In genomic region chr14:19277777-19278385, GRCm38 (mm10) we compare ENCODE assay signal across 8 mouse cellular contexts.
DNase-seq lines count a peak whose midpoint lies in the region; ATAC-seq and TF ChIP-seq lines count a peak whose summit lies in the region.

No protein-coding gene starts in this region.

- WGBS in forebrain, embryonic 13.5 days, result 57% methylated on average over 4 of the region's 4 CpGs
- 65% methylated on average over 4 of the region's 4 CpGs for WGBS in hindbrain, embryonic 16.5 days
- WGBS in limb, embryonic 14.5 days, result 65% methylated on average over 4 of the region's 4 CpGs
- WGBS in midbrain, postnatal 0 days, result 61% methylated on average over 4 of the region's 4 CpGs

- peak; percentile 86 for ATAC-seq in forebrain, embryonic 13.5 days
- ATAC-seq in hindbrain, embryonic 16.5 days, result peak; percentile 78; the same call in 1 of the 2 replicates
- ATAC-seq in limb, embryonic 14.5 days (ENCODE audit: low FRiP score, low read depth), result peak; percentile 89
- peak; percentile 78 for ATAC-seq in midbrain, postnatal 0 days (ENCODE audit: low FRiP score)

- H3K4me3 ChIP-seq in forebrain, embryonic 13.5 days, result no peak overlapping the region
- H3K4me3 ChIP-seq in hindbrain, embryonic 16.5 days (ENCODE audit: low read length), result no peak overlapping the region
- H3K4me3 ChIP-seq in limb, embryonic 14.5 days (replicated peaks; ENCODE audit: low read length), result no peak overlapping the region
- no peak overlapping the region for H3K4me3 ChIP-seq in midbrain, postnatal 0 days (ENCODE audit: low read depth, low read length)

- no peak for TF ChIP-seq CTCF in midbrain, postnatal 0 days (IDR thresholded peaks at IDR 0.05)

- no peaks in the 10 kb centered on the region for H3K36me3 ChIP-seq in forebrain, embryonic 13.5 days (ENCODE audit: poor library complexity, severe bottlenecking)
- no peaks in the 10 kb centered on the region for H3K36me3 ChIP-seq in hindbrain, embryonic 16.5 days (ENCODE audit: control insufficient read depth, insufficient read depth, low read length)
- no peaks in the 10 kb centered on the region for H3K36me3 ChIP-seq in limb, embryonic 14.5 days (ENCODE audit: control insufficient read depth, insufficient read depth, low read length)
- no peaks in the 10 kb centered on the region for H3K36me3 ChIP-seq in midbrain, postnatal 0 days (ENCODE audit: insufficient read depth, low read length)

- peaks cover 51% of the 10 kb centered on the region for H3K9me3 ChIP-seq in forebrain, embryonic 13.5 days (replicated peaks)
- peaks cover 19% of the 10 kb centered on the region for H3K9me3 ChIP-seq in hindbrain, embryonic 16.5 days (ENCODE audit: control insufficient read depth, low read length)
- H3K9me3 ChIP-seq in limb, embryonic 14.5 days (ENCODE audit: control insufficient read depth, low read length), result peaks cover 7% of the 10 kb centered on the region; the same call in 1 of the 2 replicates
- H3K9me3 ChIP-seq in midbrain, postnatal 0 days (ENCODE audit: low read length), result peaks cover 22% of the 10 kb centered on the region; the same call in 1 of the 2 replicates

- H3K27me3 ChIP-seq in forebrain, embryonic 13.5 days, result no peaks in the 10 kb centered on the region
- H3K27me3 ChIP-seq in hindbrain, embryonic 16.5 days (replicated peaks; ENCODE audit: control insufficient read depth, insufficient read depth, low read length), result no peaks in the 10 kb centered on the region
- no peaks in the 10 kb centered on the region for H3K27me3 ChIP-seq in limb, embryonic 14.5 days (ENCODE audit: control insufficient read depth, insufficient read depth, low read length)
- H3K27me3 ChIP-seq in midbrain, postnatal 0 days (ENCODE audit: insufficient read depth, low read length), result no peaks in the 10 kb centered on the region

- peak; percentile 41 for DNase-seq in right cerebral cortex, adult 18-20 months
- no peak for DNase-seq in right cerebral cortex, postnatal 36 days (ENCODE audit: low spot score in 2 of 2)
- peak; percentile 96 for DNase-seq in c-Kit-positive CD71-negative TER-119-negative erythroid progenitor cells, embryonic 14.5 days (ENCODE audit: low read depth)
- peak; percentile 86 for DNase-seq in limb, embryonic 14.5 days (ENCODE audit: low spot score)
- DNase-seq in midbrain, postnatal 0 days (ENCODE audit: low spot score), result peak; percentile 87
- DNase-seq in thymus, postnatal 0 days (ENCODE audit: low spot score), result peak; percentile 93

- no peaks in the 10 kb centered on the region for H3K4me1 ChIP-seq in forebrain, embryonic 13.5 days
- H3K4me1 ChIP-seq in hindbrain, embryonic 16.5 days (ENCODE audit: control insufficient read depth, insufficient read depth, low read depth, low read length), result no peaks in the 10 kb centered on the region
- no peaks in the 10 kb centered on the region for H3K4me1 ChIP-seq in limb, embryonic 14.5 days (ENCODE audit: control insufficient read depth, insufficient read depth, low read length)
- no peaks in the 10 kb centered on the region for H3K4me1 ChIP-seq in midbrain, postnatal 0 days (ENCODE audit: insufficient read depth, low read length)

- TF ChIP-seq POLR2A in limb, embryonic 14.5 days (IDR thresholded peaks at IDR 0.05; ENCODE audit: borderline replicate concordance, extremely low read depth, insufficient read depth, insufficient read length), result no peak

- no peak overlapping the region for H3K4me2 ChIP-seq in forebrain, embryonic 13.5 days
- no peak overlapping the region for H3K4me2 ChIP-seq in hindbrain, embryonic 16.5 days (ENCODE audit: low read length)
- no peak overlapping the region for H3K4me2 ChIP-seq in limb, embryonic 14.5 days (replicated peaks; ENCODE audit: low read depth, low read length, severe bottlenecking)
- H3K4me2 ChIP-seq in midbrain, postnatal 0 days (ENCODE audit: low read depth, low read length, poor library complexity, severe bottlenecking), result no peak overlapping the region

- no peak overlapping the region for H3K9ac ChIP-seq in forebrain, embryonic 13.5 days
- H3K9ac ChIP-seq in hindbrain, embryonic 16.5 days (ENCODE audit: low read depth, low read length), result no peak overlapping the region
- H3K9ac ChIP-seq in limb, embryonic 14.5 days (ENCODE audit: low read depth, low read length, severe bottlenecking), result no peak overlapping the region
- H3K9ac ChIP-seq in midbrain, postnatal 0 days (replicated peaks; ENCODE audit: low read length, poor library complexity, severe bottlenecking), result no peak overlapping the region

- no peak overlapping the region for H3K27ac ChIP-seq in forebrain, embryonic 13.5 days
- no peak overlapping the region for H3K27ac ChIP-seq in hindbrain, embryonic 16.5 days (ENCODE audit: low read depth, low read length)
- no peak overlapping the region for H3K27ac ChIP-seq in limb, embryonic 14.5 days (replicated peaks; ENCODE audit: low read depth, low read length)
- no peak overlapping the region for H3K27ac ChIP-seq in midbrain, postnatal 0 days (ENCODE audit: low read depth, low read length)

Comparison
In these comparisons a context has a peak if more than half of its experiments do, and no peak if none do; other contexts are left out.
1. DNase-seq: peak in right cerebral cortex, adult 18-20 months (single experiment), c-Kit-positive CD71-negative TER-119-negative erythroid progenitor cells, embryonic 14.5 days (single experiment), limb, embryonic 14.5 days (single experiment), midbrain, postnatal 0 days (single experiment) and thymus, postnatal 0 days (single experiment); none in right cerebral cortex, postnatal 36 days (0 of 2).
2. Peak in every context shown above with its lines, with median percentiles within 50 percentile points of each other: ATAC-seq.